Mouse (Mus musculus): Measurements from ENCODE around the gene Tom1l2. TPM values are rescaled to one million over a fixed set of nuclear protein-coding genes. Genes with fewer than 3 reads are reported as not detected.

Tom1l2 gene
- total and polyA plus RNA-seq, 2 experiments from 2014 or later, result 31.3 to 77.3 TPM

GRCm38 (mm10) chr11:60248596-60249404, 103.9 kb downstream of the Tom1l2 start:
- no peaks in the 10 kb centered on the region for H3K27me3 ChIP-seq (ENCODE audit: control insufficient read depth, insufficient read depth, low read length)
- ATAC-seq (ENCODE audit: insufficient read depth, low read depth), result no peak
- peaks cover 10% of the 10 kb centered on the region; the same call in 1 of the 2 replicates for H3K36me3 ChIP-seq (replicated peaks; ENCODE audit: control insufficient read depth, insufficient read depth, low read length)
- no peak for TF ChIP-seq CTCF (IDR thresholded peaks at IDR 0.05; ENCODE audit: low read depth)
- 54% methylated on average over 13 of the region's 13 CpGs for WGBS
- peaks cover 20% of the 10 kb centered on the region; the same call in 1 of the 2 replicates for H3K4me1 ChIP-seq (ENCODE audit: control insufficient read depth, insufficient read depth)
- H3K27ac ChIP-seq (ENCODE audit: low read depth), result peak overlapping the region; percentile 22; the same call in 1 of the 2 replicates
- no peaks in the 10 kb centered on the region for H3K9me3 ChIP-seq (replicated peaks; ENCODE audit: control insufficient read depth, low read length)
- H3K9ac ChIP-seq (replicated peaks; ENCODE audit: low read depth, low read length), result no peak overlapping the region
- H3K4me2 ChIP-seq (ENCODE audit: low read depth, low read length), result no peak overlapping the region
- DNase-seq (ENCODE audit: low spot score), result no peak
- no peak overlapping the region for H3K4me3 ChIP-seq (ENCODE audit: low read depth, low read length)

GRCm38 (mm10) chr11:60247753-60248550, 104.8 kb downstream of the Tom1l2 start:
- Histone ChIP-seq H3K27ac (ENCODE audit: low read depth) (peak overlapping the region; percentile 22; the same call in 1 of the 2 replicates), H3K4me3 (ENCODE audit: low read depth, low read length) (no peak overlapping the region), H3K4me1 (ENCODE audit: control insufficient read depth, insufficient read depth) (peaks cover 12% of the 10 kb centered on the region; the same call in 1 of the 2 replicates), H3K4me2 (ENCODE audit: low read depth, low read length) (no peak overlapping the region), H3K9me3 (replicated peaks; ENCODE audit: control insufficient read depth, low read length) (no peaks in the 10 kb centered on the region), H3K27me3 (ENCODE audit: control insufficient read depth, insufficient read depth, low read length) (no peaks in the 10 kb centered on the region), H3K36me3 (replicated peaks; ENCODE audit: control insufficient read depth, insufficient read depth, low read length) (peaks cover 13% of the 10 kb centered on the region), H3K9ac (replicated peaks; ENCODE audit: low read depth, low read length) (no peak overlapping the region)
- TF ChIP-seq CTCF (IDR thresholded peaks at IDR 0.05; ENCODE audit: low read depth) (no peak), EP300 (IDR thresholded peaks at IDR 0.05; ENCODE audit: low read depth) (no peak)
- 48% methylated on average over 5 of the region's 5 CpGs for WGBS
- DNase-seq (ENCODE audit: low spot score), result no peak
- no peak for ATAC-seq (ENCODE audit: insufficient read depth, low read depth)

GRCm38 (mm10) chr11:60246077-60246476, 106.6 kb downstream of the Tom1l2 start:
- no peak for ATAC-seq (ENCODE audit: insufficient read depth, low read depth)
- H3K27ac ChIP-seq (ENCODE audit: low read depth), result 0 out of 2 replicates have a peak overlapping the region, but pooled peaks have one; percentile 77
- TF ChIP-seq EP300 (IDR thresholded peaks at IDR 0.05; ENCODE audit: low read depth), result no peak
- TF ChIP-seq CTCF (IDR thresholded peaks at IDR 0.05; ENCODE audit: low read depth), result no peak

GRCm38 (mm10) chr11:60244503-60245143, 108.1 kb downstream of the Tom1l2 start:
- Histone ChIP-seq H3K4me2 (ENCODE audit: low read depth, low read length) (no peak overlapping the region), H3K4me3 (ENCODE audit: low read depth, low read length) (no peak overlapping the region), H3K9me3 (replicated peaks; ENCODE audit: control insufficient read depth, low read length) (no peaks in the 10 kb centered on the region), H3K9ac (replicated peaks; ENCODE audit: low read depth, low read length) (no peak overlapping the region), H3K4me1 (ENCODE audit: control insufficient read depth, insufficient read depth) (0 out of 2 replicates have a peak, but pooled peaks cover 9% of the 10 kb centered on the region), H3K27ac (ENCODE audit: low read depth) (peak overlapping the region; percentile 77), H3K36me3 (replicated peaks; ENCODE audit: control insufficient read depth, insufficient read depth, low read length) (peaks cover 37% of the 10 kb centered on the region), H3K27me3 (ENCODE audit: control insufficient read depth, insufficient read depth, low read length) (no peaks in the 10 kb centered on the region)
- DNase-seq (ENCODE audit: low spot score) (peak; percentile 62), ATAC-seq (ENCODE audit: insufficient read depth, low read depth) (peak; percentile 74)
- TF ChIP-seq EP300 (IDR thresholded peaks at IDR 0.05; ENCODE audit: low read depth) (no peak), CTCF (IDR thresholded peaks at IDR 0.05; ENCODE audit: low read depth) (no peak)
- 41% methylated on average over 11 of the region's 11 CpGs for WGBS

More at GRCm38 (mm10) chr11:60246077-60246476, 106.6 kb downstream of the Tom1l2 start:
- H3K27me3 ChIP-seq (ENCODE audit: control insufficient read depth, insufficient read depth, low read length), result no peaks in the 10 kb centered on the region
- 0 out of 2 replicates have a peak, but pooled peaks cover 9% of the 10 kb centered on the region for H3K4me1 ChIP-seq (ENCODE audit: control insufficient read depth, insufficient read depth)
- peaks cover 32% of the 10 kb centered on the region for H3K36me3 ChIP-seq (replicated peaks; ENCODE audit: control insufficient read depth, insufficient read depth, low read length)
- H3K4me2 ChIP-seq (ENCODE audit: low read depth, low read length), result no peak overlapping the region
- no peak for DNase-seq (ENCODE audit: low spot score)
- H3K9ac ChIP-seq (replicated peaks; ENCODE audit: low read depth, low read length), result no peak overlapping the region
- H3K4me3 ChIP-seq (ENCODE audit: low read depth, low read length), result no peak overlapping the region
- H3K9me3 ChIP-seq (replicated peaks; ENCODE audit: control insufficient read depth, low read length), result no peaks in the 10 kb centered on the region

GRCm38 (mm10) chr11:60240509-60240908, 112.2 kb downstream of the Tom1l2 start:
- TF ChIP-seq CTCF (IDR thresholded peaks at IDR 0.05; ENCODE audit: low read depth) (no peak), EP300 (IDR thresholded peaks at IDR 0.05; ENCODE audit: low read depth) (no peak)
- Histone ChIP-seq H3K27me3 (ENCODE audit: control insufficient read depth, insufficient read depth, low read length) (no peaks in the 10 kb centered on the region), H3K9ac (replicated peaks; ENCODE audit: low read depth, low read length) (no peak overlapping the region), H3K9me3 (replicated peaks; ENCODE audit: control insufficient read depth, low read length) (no peaks in the 10 kb centered on the region), H3K4me3 (ENCODE audit: low read depth, low read length) (no peak overlapping the region), H3K36me3 (replicated peaks; ENCODE audit: control insufficient read depth, insufficient read depth, low read length) (peaks cover 53% of the 10 kb centered on the region), H3K4me2 (ENCODE audit: low read depth, low read length) (no peak overlapping the region), H3K4me1 (ENCODE audit: control insufficient read depth, insufficient read depth) (0 out of 2 replicates have a peak, but pooled peaks cover 3% of the 10 kb centered on the region), H3K27ac (ENCODE audit: low read depth) (no peak overlapping the region)
- DNase-seq (ENCODE audit: low spot score) (no peak), ATAC-seq (ENCODE audit: insufficient read depth, low read depth) (no peak)
- 67% methylated on average over 4 of the region's 4 CpGs for WGBS
